Mouse (Mus musculus): ENCODE results near the gene C87977. TPM values are rescaled to one million over a fixed set of nuclear protein-coding genes. Genes with fewer than 3 reads are reported as not detected.
"Not testable (repeated sequence)": the region's sequence is repeated elsewhere in the genome, so short reads cannot be mapped to it uniquely, and the experiment has no call there.

Gene C87977
- not detected in 2 replicates for polyA plus RNA-seq (2015; fragmentation: Nextera tagmentation; extraction: Ambion mirVana)

- WGBS (ENCODE audit: insufficient replicate concordance) = 68% methylated on average over 1 of the region's 1 CpGs
- H3K27me3 ChIP-seq (ENCODE audit: control insufficient read depth, insufficient read depth, low read depth, low read length); H3K4me2 ChIP-seq (ENCODE audit: low read depth, low read length); H3K9me3 ChIP-seq (replicated peaks; ENCODE audit: control insufficient read depth, low read length); H3K4me3 ChIP-seq (ENCODE audit: low read depth, low read length); H3K27ac ChIP-seq (ENCODE audit: low read length); H3K9ac ChIP-seq (ENCODE audit: low read depth, low read length); H3K4me1 ChIP-seq (ENCODE audit: control insufficient read depth, low read depth, low read length); ATAC-seq (ENCODE audit: low read depth); H3K36me3 ChIP-seq (ENCODE audit: control insufficient read depth, insufficient read depth): not testable (repeated sequence)
Measured at GRCm38 (mm10) chr4:144213218-144213617, at the start of gene C87977. Gene C87977, minus strand, starts transcription at chr4:144213318.

- not testable (repeated sequence) for H3K9ac ChIP-seq (ENCODE audit: low read depth, low read length); H3K27ac ChIP-seq (ENCODE audit: low read length); H3K27me3 ChIP-seq (ENCODE audit: control insufficient read depth, insufficient read depth, low read depth, low read length)
Measured at GRCm38 (mm10) chr4:144254768-144255167, 41.6 kb upstream of the C87977 start.

GRCm38 (mm10) chr4:144190419-144190818 lies 22.7 kb downstream of the C87977 start, which contains the start of gene Oog2:
Gene Oog2, plus strand, starts transcription at chr4:144190719.
- H3K27ac ChIP-seq (ENCODE audit: low read length) = no peak within 1 kb of the TSS
- no peak within 1 kb of the TSS for H3K4me3 ChIP-seq (ENCODE audit: low read depth, low read length)
- H3K4me1 ChIP-seq (ENCODE audit: control insufficient read depth, low read depth, low read length) = no peaks in the 10 kb centered on the region
- 12% methylated on average over 1 of the region's 1 CpGs for WGBS (ENCODE audit: insufficient replicate concordance)
- H3K36me3 ChIP-seq (ENCODE audit: control insufficient read depth, insufficient read depth) = no peaks in the 10 kb centered on the region
- H3K9ac ChIP-seq (ENCODE audit: low read depth, low read length) = no peak within 1 kb of the TSS
- no peak for ATAC-seq (ENCODE audit: low read depth)
- H3K27me3 ChIP-seq (ENCODE audit: control insufficient read depth, insufficient read depth, low read depth, low read length) = no peaks in the 10 kb centered on the region
- no peak within 1 kb of the TSS for H3K4me2 ChIP-seq (ENCODE audit: low read depth, low read length)
- no peaks in the 10 kb centered on the region for H3K9me3 ChIP-seq (replicated peaks; ENCODE audit: control insufficient read depth, low read length)

More at GRCm38 (mm10) chr4:144254768-144255167, 41.6 kb upstream of the C87977 start:
- H3K36me3 ChIP-seq (ENCODE audit: control insufficient read depth, insufficient read depth); ATAC-seq (ENCODE audit: low read depth); H3K9me3 ChIP-seq (replicated peaks; ENCODE audit: control insufficient read depth, low read length); H3K4me2 ChIP-seq (ENCODE audit: low read depth, low read length); H3K4me1 ChIP-seq (ENCODE audit: control insufficient read depth, low read depth, low read length); H3K4me3 ChIP-seq (ENCODE audit: low read depth, low read length): not testable (repeated sequence)

GRCm38 (mm10) chr4:144162563-144162962 lies 50.6 kb downstream of the C87977 start, which contains the start of gene Oog3:
Gene Oog3, minus strand, starts transcription at chr4:144162663.
- Histone ChIP-seq H3K4me2 (ENCODE audit: low read depth, low read length) (no peak within 1 kb of the TSS), H3K4me3 (ENCODE audit: low read depth, low read length) (no peak within 1 kb of the TSS), H3K27me3 (ENCODE audit: control insufficient read depth, insufficient read depth, low read depth, low read length) (no peaks in the 10 kb centered on the region), H3K36me3 (ENCODE audit: control insufficient read depth, insufficient read depth) (no peaks in the 10 kb centered on the region), H3K9me3 (replicated peaks; ENCODE audit: control insufficient read depth, low read length) (no peaks in the 10 kb centered on the region), H3K4me1 (ENCODE audit: control insufficient read depth, low read depth, low read length) (no peaks in the 10 kb centered on the region), H3K9ac (ENCODE audit: low read depth, low read length) (no peak within 1 kb of the TSS), H3K27ac (ENCODE audit: low read length) (no peak within 1 kb of the TSS)
- no peak for ATAC-seq (ENCODE audit: low read depth)
- 57% methylated on average over 1 of the region's 1 CpGs for WGBS (ENCODE audit: insufficient replicate concordance)

Other genes starting within 250 kb of the C87977 start
- not detected in 2 replicates for gene Gm13101, start 246.4 kb downstream of the C87977 start, polyA plus RNA-seq (2015; fragmentation: Nextera tagmentation; extraction: Ambion mirVana)
- gene Pramef17, start 218.9 kb downstream of the C87977 start, polyA plus RNA-seq (2015; fragmentation: Nextera tagmentation; extraction: Ambion mirVana) = not detected in 2 replicates
- gene Pramel4, start 154.2 kb downstream of the C87977 start, polyA plus RNA-seq (2015; fragmentation: Nextera tagmentation; extraction: Ambion mirVana) = not detected in 2 replicates
- not detected in 2 replicates for gene Gm13102, start 106.8 kb downstream of the C87977 start, polyA plus RNA-seq (2015; fragmentation: Nextera tagmentation; extraction: Ambion mirVana)
- gene Oog3, start 50.7 kb downstream of the C87977 start, polyA plus RNA-seq (2015; fragmentation: Nextera tagmentation; extraction: Ambion mirVana) = not detected in 2 replicates
- gene Oog2, start 22.6 kb downstream of the C87977 start, polyA plus RNA-seq (2015; fragmentation: Nextera tagmentation; extraction: Ambion mirVana) = not detected in 2 replicates
- not detected in 2 replicates for gene Pramel5, start 67.2 kb upstream of the C87977 start, polyA plus RNA-seq (2015; fragmentation: Nextera tagmentation; extraction: Ambion mirVana)
- not detected in 2 replicates for gene Gm13128, start 116.9 kb upstream of the C87977 start, polyA plus RNA-seq (2015; fragmentation: Nextera tagmentation; extraction: Ambion mirVana)
- gene Gm13119, start 144.6 kb upstream of the C87977 start, polyA plus RNA-seq (2015; fragmentation: Nextera tagmentation; extraction: Ambion mirVana) = not detected in 2 replicates
- gene Pramef20, start 164.6 kb upstream of the C87977 start, polyA plus RNA-seq (2015; fragmentation: Nextera tagmentation; extraction: Ambion mirVana) = not detected in 2 replicates
- not detected in 2 replicates for gene Pramef12, start 195.1 kb upstream of the C87977 start, polyA plus RNA-seq (2015; fragmentation: Nextera tagmentation; extraction: Ambion mirVana)
- gene 1700012P22Rik, start 225.5 kb upstream of the C87977 start, polyA plus RNA-seq (2015; fragmentation: Nextera tagmentation; extraction: Ambion mirVana) = not detected in 2 replicates
- gene Gm9944, start 240.0 kb upstream of the C87977 start, polyA plus RNA-seq (2015; fragmentation: Nextera tagmentation; extraction: Ambion mirVana) = not detected in 2 replicates

All from liver, embryonic 16.5 days (tissue).